Mouse (Mus musculus): ENCODE results near the gene Ppp1r3d.

Ppp1r3d gene

GRCm38 (mm10) chr2:178413481-178414260, 601 bp downstream of the Ppp1r3d start:
- DNase-seq (ENCODE audit: low spot score in 2 of 2), result peak in 1 of 2 experiments; percentile 28

GRCm38 (mm10) chr2:178413081-178413480, 1.2 kb downstream of the Ppp1r3d start:
- no peak for DNase-seq (ENCODE audit: low spot score in 2 of 2)

GRCm38 (mm10) chr2:178412598-178412997, 1.7 kb downstream of the Ppp1r3d start:
- no peak for DNase-seq (ENCODE audit: low spot score in 2 of 2)

- no peak for DNase-seq (ENCODE audit: low spot score in 2 of 2)
Measured at GRCm38 (mm10) chr2:178410286-178410685, 4.0 kb downstream of the Ppp1r3d start.

- DNase-seq (ENCODE audit: low spot score in 2 of 2), result no peak
Measured at GRCm38 (mm10) chr2:178409024-178409423, 5.2 kb downstream of the Ppp1r3d start.

- no peak for DNase-seq (ENCODE audit: low spot score in 2 of 2)
Measured at GRCm38 (mm10) chr2:178407053-178407815, 7.0 kb downstream of the Ppp1r3d start, which contains the start of gene Sycp2. Sycp2 (minus strand) TSS chr2:178407685.

Data from urinary bladder, adult 18-20 months (tissue).